17 mouse cellular contexts compared by ENCODE assay signal in the genomic region with DNA sequence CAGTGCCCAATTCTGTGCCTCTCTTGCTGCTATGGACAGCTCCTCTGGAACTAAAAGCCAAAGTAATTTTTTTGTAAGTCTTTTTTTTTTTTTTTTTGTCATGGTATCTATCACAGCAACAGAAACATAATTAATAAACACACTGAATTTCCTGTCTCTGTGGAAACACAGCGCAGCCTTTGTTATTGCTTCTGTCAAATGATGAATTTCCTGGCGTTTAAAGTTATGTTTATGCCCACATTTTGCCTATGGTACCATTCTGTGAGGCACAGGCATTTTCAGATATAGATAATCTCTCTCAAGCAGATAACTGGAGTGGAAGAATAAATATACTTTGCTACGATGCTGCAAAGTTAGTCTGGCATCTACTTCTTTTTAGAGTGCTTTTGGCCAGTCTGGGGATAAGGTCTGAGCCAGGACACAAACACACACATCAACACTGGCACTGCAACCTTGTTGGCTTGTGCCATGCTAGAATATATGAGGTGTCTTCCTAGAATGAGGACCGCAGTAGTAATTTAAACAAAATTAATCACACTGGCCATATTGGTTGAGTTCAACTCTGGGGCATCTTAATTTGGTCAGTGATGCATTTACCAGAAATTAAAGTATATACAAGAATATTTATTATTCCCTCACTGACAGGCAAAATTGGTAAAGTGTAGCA.
"Had no signal": no experiment of that assay in that cellular context is flagged by ENCODE, and none has a peak within 500 bp of the region (broad histone marks: within the 10 kb centered on the region; RNA-seq: fewer than 3 reads in every experiment).

No protein-coding gene starts in this region.

- H3K4me3 ChIP-seq: intestine, embryonic 15.5 days; limb, embryonic 12.5 days; limb, embryonic 15.5 days; megakaryocyte, embryonic 14.5 days; midbrain, embryonic 10.5 days had no signal

- H3K27me3 ChIP-seq: intestine, embryonic 15.5 days; limb, embryonic 12.5 days; limb, embryonic 15.5 days; megakaryocyte, embryonic 14.5 days had no signal

- DNase-seq: kidney, adult 11 months; kidney, adult 8-10 months; kidney, postnatal 4 days; left cerebral cortex, postnatal 4 days; liver, postnatal 0 days; midbrain, embryonic 14.5 days; thymus, adult 18-20 months; thymus, postnatal 14 days; thymus, postnatal 4 days had no signal

- H3K9me3 ChIP-seq: intestine, embryonic 15.5 days; limb, embryonic 12.5 days; limb, embryonic 15.5 days; megakaryocyte, embryonic 14.5 days; midbrain, embryonic 10.5 days had no signal

- H3K9ac ChIP-seq: intestine, embryonic 15.5 days; limb, embryonic 12.5 days; limb, embryonic 15.5 days; liver, embryonic 14.5 days; liver, postnatal 0 days had no signal

- H3K4me1 ChIP-seq: intestine, embryonic 15.5 days; limb, embryonic 12.5 days; limb, embryonic 15.5 days; megakaryocyte, embryonic 14.5 days; midbrain, embryonic 10.5 days had no signal

- H3K36me3 ChIP-seq: intestine, embryonic 15.5 days; limb, embryonic 12.5 days; limb, embryonic 15.5 days; midbrain, embryonic 10.5 days had no signal

- H3K4me2 ChIP-seq: intestine, embryonic 15.5 days; limb, embryonic 12.5 days; limb, embryonic 15.5 days; liver, embryonic 11.5 days had no signal

- H3K27ac ChIP-seq: intestine, embryonic 15.5 days; kidney, postnatal 0 days; limb, embryonic 12.5 days; limb, embryonic 15.5 days; liver, embryonic 14.5 days; midbrain, embryonic 10.5 days had no signal

- ATAC-seq: intestine, embryonic 15.5 days; liver, postnatal 0 days had no signal
